In the genomic region with DNA sequence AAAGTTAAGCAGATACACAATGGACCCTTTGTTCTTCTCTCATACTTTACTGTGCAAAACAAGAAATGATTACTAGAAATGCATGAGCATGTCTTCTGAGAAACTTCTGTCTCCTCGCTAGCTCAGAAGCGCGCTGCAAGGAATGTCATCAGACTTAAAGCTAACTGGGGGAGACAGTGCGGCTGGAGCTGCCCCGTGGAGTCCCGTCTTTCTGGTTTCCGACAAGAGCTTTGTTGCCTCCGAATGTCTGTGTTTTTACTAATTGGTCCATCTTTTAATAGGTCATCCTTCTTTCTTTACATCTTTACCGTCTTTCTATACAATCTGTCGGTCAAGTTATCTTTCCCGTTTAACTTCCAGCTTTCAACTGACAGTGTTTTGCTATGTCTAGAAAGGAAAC, we compare ENCODE assay signal across 13 mouse cellular contexts.
"Had no signal": no experiment of that assay in that cellular context is flagged by ENCODE, and none has a peak within 500 bp of the region (broad histone marks: within the 10 kb centered on the region; RNA-seq: fewer than 3 reads in every experiment).

No protein-coding gene starts in this region.

- H3K4me3 ChIP-seq: kidney, embryonic 15.5 days; limb, embryonic 15.5 days; liver, embryonic 12.5 days; megakaryocyte, embryonic 14.5 days; midbrain, embryonic 12.5 days had no signal

- H3K9me3 ChIP-seq: kidney, embryonic 15.5 days; limb, embryonic 15.5 days; liver, embryonic 12.5 days; megakaryocyte, embryonic 14.5 days; midbrain, embryonic 12.5 days had no signal

- H3K4me2 ChIP-seq: kidney, embryonic 15.5 days; limb, embryonic 15.5 days; liver, embryonic 12.5 days; lung, embryonic 14.5 days had no signal

- H3K4me1 ChIP-seq: limb, embryonic 15.5 days; liver, embryonic 12.5 days had no signal

- DNase-seq: kidney, postnatal 25 days; lung, embryonic 14.5 days; lung, postnatal 14 days; right cerebral cortex, postnatal 4 days; spleen, adult 18-20 months; thymus, adult 18-20 months; thymus, postnatal 36 days had no signal

- ATAC-seq: liver, embryonic 12.5 days had no signal

- H3K27ac ChIP-seq: kidney, embryonic 15.5 days; limb, embryonic 15.5 days; liver, embryonic 12.5 days; macrophage had no signal

- H3K9ac ChIP-seq: kidney, embryonic 15.5 days; limb, embryonic 15.5 days; liver, embryonic 12.5 days; lung, embryonic 14.5 days; midbrain, embryonic 12.5 days had no signal

- H3K27me3 ChIP-seq: kidney, embryonic 15.5 days; limb, embryonic 15.5 days; liver, embryonic 12.5 days had no signal

- H3K36me3 ChIP-seq: kidney, embryonic 15.5 days; limb, embryonic 15.5 days; liver, embryonic 12.5 days; midbrain, embryonic 12.5 days had no signal
